Mouse (Mus musculus) monocyte, adult 5-6 weeks (primary cell): Measurements from ENCODE around the gene Nmb. TPM values are rescaled to one million over a fixed set of nuclear protein-coding genes. Genes with fewer than 3 reads are reported as not detected.

ENCODE experiments used
- ATAC-seq: fragments of 153-309, 156-312 bp; replicated peaks from 2 replicates; pipeline ENCODE4 v1.8.0; 2017; ENCODE audit warnings: mild to moderate bottlenecking; ENCODE audit not compliant: low TSS enrichment, insufficient number of reproducible peaks, severe bottlenecking, poor library complexity, low FRiP score
- total RNA-seq: library from RNA; stranded (forward); fragments of 200-1000, 200-491, 200-594 nt; gene quantifications from 3 replicates; pipeline ENCODE4 v1.2.3, GENCODE M21; 2017

Gene Nmb
- total RNA-seq, 1 experiment from 2014 or later: 7.3 TPM

DNA sequence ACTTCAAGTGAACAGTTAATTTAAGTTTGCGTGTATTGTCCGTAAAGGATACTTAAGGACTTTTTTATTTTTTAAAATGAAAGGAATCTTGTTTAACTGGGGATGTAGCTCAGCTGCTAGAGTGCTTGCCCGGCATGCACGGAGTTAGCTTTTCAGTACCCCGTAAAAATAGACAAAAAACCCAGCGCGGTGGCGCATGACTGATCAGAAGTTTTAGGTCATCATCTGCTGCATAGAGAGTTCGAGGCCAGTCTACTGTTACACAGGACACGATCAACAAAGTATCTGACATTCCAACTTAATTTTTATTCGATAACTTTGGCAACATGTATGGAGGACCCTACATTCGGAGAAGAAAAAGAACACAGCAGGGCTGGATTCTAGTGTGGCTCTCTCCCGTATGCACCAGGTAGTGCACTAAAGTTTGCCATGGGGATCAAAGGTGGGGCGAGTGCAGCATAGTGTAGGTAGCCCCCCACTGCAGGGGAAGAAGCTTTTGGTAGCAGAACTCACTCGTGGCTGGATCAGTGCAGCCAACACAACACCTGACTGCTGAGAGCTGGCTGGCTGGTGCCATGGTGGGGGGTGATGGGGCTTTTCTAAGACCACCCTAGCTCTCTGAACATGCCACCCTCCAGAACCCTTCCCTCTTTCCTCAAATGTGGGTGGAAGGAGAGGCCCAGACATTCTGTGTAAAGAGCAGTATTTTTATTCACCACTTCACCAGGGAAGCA, 3.2 kb downstream of the Nmb start:
- ATAC-seq: no peak

DNA sequence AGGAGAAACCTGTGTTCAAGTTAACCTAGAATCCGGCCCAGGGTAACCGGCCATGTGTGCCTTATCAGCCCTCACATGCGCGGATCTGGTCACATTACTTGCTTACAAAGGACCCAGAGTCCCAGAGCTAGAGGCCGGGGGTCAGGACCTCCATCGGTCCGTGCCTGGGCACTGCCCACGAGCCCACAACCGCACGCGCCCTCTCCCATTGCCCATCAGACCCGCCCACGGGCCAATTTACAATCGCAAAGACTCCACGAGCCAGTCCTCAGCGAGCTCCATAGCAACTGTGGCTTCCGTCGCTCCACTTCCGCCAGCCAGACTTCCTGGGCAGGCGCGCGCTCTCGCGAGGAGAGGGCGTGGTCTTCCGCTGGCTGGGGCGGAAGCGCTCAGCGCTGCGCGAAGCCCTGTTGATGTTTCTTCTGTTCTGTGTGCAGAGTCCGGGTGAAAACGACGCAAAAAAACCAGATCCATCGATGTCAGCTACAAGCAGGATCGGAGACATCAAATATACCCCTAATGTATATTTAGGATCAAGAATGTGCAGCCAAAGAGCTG, 3.9 kb downstream of the Nmb start, which contains the start of gene Wdr73:
TSS of gene Wdr73 (minus strand) at position 326 of the 558 bp plus-strand sequence.
- peak; percentile 94 for ATAC-seq

DNA sequence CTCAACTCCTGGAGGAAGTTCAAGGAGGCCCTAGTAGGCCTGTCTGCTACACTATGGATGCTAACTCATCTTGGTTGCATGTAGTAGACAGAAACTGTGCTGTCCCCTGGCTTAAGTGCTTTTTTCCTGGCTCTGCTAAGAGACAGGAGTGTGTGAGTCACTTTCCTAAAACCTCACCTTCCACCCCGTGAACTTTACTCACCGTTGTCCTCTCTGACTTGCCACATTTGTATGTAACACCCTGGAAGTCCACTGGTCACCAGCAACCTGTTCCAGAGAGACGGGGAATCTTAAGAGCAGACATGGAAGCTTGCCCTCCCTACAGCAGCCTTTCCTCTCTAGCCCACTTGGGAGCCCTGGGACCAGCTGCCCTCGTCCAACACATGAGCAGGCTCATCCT, 7.2 kb downstream of the Nmb start:
- no peak for ATAC-seq

DNA sequence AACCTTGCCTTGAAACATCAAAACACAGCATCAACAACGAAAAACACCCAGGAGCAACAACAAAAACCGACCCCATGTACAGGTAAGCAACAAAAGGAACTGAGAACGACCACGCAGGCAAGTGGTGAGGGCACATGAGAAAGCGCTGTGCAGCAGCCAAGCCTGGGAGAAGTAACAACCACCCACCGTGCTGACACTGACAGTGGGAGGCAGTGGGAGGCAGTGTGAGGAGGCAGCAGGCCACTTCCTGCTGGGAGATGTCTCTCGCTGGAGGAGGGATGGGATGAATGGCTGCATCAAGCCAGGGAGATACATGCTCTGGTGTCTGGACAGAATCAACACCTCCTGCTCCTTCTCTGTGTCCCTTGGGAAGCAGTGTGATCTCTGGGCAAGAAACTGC, 7.7 kb downstream of the Nmb start:
- no peak for ATAC-seq

DNA sequence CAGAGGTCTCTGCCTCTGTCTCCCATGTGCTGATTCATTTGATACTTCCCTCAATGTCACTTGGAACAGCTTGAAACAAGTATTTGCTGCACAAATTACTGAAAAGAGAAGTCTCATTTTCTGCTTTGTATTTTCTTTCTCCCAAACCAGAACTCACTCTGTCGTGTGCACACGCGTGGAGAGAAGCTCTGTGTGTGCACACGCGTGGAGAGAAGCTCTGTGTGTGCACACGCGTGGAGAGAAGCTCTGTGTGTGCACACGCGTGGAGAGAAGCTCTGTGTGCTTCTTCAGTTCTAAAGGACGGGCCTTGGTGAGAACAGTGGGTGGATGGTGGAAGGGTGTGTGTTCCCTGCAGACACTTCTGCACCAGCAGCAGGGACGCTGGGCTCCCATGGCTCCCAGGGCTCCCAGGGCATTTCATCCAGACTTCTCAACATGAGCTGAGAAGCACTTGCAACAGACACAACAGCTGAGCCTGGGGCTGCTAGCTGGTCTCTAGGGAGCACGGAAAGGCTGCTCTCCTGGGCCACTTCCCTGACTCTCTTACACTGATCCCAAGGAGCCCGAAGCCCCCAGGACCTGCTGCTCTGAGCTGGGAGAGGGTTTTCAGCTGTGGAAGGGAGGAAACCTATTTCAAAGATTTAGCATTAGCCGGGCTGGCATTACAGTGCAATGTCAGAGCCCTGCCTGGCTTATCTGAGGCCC, 9.9 kb downstream of the Nmb start:
- no peak for ATAC-seq

DNA sequence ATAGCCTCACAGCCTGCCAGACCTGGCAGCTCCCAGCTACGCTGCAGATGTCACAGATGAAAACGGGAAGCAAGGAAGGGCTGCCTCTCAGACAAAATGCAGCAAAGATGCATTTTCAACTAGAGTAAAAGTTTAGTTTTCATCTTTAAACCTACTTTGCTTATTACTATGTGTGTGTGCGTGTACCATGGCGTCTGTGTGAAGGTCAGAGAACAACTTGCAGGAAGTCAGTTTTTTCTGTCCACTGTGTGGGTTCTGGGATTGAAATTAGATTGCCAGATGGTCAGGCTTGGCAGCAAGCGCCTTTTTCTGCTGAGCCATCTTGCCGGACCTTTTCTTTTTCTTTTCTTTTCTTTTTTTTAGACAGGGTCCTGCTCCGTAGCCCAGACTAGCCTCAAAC, 10.7 kb downstream of the Nmb start:
- ATAC-seq: no peak

DNA sequence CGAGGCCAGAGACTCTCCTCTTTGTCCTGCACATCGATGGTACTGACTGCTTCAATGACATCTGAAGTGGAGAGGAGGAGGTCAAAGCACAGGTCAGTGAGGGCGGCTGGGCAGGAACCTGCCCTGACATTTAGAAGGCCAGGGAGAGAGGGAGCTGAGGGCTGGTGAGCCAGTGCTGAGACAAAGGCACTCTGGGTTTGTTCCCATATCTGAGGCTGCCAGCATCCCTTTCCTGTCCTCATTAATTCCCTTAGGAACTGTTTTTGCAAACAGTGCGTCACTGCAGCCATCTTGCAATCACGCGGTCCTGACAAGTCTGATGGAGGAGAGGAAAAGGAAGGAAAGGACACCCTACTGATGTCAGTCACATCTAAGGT, 11.1 kb downstream of the Nmb start:
- ATAC-seq: no peak

DNA sequence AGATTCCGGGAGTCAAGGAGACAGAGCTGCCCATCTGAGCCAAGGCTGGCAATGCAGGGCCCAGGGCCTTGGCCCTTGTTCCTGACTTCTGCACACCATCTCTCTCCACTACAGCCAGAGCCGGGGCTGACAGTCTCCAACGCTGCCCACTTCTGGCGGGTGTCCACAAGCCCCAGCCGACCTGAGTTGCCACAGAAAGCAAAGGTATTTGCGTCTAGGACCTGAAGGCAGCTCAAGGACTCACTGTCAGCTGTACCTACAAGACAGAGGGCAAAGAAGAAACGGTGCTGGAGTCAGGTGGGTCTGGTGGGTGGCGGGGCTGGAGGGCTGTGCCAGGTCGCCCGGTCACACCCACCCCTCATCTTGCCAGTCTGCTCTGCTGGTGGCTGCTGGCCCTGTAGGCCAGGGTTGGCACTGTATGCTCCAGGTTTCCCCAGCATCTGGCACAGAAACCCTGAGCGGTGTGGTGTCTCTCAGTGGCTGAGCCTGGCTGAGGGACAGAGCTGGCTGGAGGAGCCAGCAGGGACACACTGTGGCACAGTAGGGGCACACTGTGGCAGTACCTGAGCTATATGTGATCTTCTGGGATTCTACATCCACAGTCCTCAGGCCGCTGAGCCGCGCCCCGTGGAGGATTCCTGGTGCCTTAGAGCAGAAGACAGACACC, 11.7 kb downstream of the Nmb start:
- no peak for ATAC-seq

DNA sequence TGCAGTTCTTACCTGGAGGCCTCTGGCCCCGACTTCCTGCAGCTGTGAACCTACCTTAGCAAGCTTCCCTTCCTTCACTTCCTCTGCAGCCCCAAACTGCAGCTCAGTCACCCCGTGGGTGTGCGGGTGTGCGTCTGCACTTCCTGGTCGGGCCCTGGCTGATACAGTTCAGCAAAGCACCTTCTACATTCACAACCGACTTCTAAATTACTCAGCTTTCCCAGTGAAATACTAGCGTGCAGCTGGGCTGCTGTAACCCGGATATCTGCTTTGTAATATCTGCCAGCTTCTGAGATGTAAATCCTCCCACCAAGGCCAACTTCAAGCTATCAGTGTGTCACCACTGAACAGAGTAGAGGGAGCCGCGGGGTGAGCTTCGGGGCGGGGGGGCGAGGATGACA, 15.0 kb downstream of the Nmb start:
- ATAC-seq: no peak; the same call in 1 of the 2 replicates

DNA sequence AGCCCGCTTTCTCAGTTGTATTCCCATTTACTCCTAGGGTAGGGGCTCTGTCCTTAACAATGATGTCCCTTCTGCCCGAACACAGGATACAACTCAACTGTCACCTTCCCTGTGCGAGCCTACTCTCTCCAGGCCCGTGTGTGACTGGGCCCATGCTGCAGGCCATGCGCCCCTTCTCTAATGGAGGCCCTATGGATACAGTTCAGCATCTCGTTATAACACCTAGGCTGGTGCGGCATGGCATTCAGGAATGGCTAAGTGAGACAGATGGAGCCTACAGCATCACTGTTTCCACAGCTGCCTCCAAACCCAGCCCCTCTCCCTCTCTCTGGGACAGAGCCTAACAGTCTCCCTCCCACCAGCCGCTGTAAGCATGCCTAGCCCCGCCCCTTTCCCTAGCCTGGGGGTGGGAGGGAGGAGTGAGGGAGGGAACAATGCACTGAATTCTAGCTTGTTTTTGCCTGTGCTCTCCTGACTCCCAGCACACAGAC, 15.8 kb downstream of the Nmb start:
- ATAC-seq: 0 out of 2 replicates have a peak, but pooled peaks have one; percentile 10

DNA sequence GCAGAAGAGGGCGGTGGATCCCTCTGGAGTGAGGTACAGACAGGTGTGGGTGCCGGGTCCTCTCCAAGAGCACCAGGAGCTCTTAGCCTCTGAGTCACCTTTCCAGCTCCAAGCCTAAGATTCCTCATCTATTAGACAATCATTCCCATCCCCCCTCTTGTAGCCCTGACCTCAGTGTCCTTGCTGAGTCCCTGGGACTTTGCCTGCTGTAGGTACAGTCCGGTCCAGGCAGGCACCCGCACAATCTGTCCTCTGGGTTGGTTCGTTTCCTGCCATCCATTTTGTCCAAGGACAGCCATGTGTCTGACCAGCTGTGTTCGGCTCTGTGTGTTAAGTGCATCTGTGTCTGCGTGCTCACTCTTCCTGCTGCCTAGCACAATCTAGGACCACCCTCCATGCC, 16.3 kb downstream of the Nmb start:
- ATAC-seq: no peak

DNA sequence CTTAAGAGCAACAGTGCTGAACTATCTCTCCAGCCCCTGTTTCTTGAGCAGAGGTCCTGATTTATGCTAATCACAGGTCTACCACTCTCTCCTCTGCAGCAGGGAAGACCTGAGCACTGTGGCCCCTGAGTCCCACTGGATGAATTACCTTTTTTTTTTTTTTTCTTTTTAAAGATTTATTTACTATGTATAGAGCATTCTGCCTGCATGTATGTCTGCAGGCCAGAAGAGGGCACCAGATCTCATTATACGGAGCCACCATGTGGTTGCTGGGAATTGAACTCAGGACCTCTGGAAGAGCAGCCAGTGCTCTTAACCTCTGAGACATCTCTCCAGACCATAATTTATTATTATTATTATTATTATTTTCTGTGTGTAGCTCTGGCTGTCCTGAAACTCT, 19.2 kb downstream of the Nmb start:
- ATAC-seq: no peak

DNA sequence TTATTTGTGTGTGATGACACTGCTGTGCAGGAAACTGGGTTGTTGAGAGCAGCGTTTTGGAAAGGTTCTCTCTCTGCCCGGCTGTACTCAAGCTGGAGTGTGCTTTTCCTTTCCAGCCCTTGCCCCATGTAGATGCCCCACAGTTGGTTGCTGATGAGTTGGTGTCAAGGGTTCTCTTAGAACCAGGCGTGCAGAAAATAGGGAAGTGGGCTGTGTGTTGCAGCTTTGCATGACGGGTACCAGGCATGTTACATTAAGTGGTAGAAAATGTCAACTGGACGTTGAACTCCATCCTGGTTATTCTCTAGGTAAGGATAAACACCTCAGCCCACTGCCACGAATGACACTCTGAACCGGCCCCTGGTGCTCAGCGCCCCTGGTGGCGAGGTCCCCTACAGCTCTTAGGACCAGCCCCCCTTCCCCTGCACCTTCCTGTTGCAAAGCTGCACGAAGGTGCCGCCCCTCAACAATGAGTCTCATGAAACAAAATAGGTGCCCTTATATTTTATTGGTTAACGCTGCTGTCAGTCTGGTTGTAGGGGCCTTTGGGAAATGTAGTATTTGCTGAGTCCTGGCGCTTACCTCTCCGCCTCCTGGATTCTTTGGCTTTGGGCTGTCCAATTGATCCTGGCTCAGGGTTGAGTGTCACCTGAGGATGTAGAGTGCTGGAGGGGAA, 21.9 kb downstream of the Nmb start:
- ATAC-seq: peak; percentile 89

DNA sequence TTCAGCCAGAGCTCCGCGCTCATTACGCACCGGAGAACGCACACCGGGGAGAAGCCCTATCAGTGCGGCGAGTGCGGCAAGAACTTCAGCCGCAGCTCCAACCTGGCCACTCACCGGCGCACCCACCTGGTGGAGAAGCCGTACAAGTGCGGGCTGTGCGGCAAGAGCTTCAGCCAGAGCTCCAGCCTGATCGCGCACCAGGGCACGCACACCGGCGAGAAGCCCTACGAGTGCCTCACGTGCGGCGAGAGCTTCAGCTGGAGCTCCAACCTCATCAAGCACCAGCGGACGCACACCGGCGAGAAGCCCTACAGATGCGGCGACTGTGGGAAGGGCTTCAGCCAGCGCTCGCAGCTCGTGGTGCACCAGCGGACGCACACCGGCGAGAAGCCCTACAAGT, 29.1 kb downstream of the Nmb start:
- ATAC-seq: no peak

DNA sequence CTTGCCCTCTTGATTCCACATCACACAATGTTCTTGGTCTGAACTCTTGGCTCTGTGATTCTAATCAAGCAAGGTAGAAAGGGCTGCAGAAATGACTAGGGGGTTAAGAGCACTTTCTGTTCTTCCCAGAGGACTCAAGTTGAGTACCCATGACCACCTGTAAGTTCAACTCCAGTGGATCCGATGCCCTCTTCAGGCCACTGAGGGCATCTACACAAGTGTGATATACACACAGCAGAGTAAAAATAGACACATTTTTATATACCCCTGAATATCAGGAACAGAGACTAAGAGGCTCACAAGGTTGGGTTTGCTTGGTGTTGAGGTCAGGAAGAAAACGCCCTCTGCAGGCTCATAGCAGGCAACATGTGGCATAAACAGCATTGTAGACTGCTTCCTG, 31.2 kb downstream of the Nmb start:
- ATAC-seq: no peak

DNA sequence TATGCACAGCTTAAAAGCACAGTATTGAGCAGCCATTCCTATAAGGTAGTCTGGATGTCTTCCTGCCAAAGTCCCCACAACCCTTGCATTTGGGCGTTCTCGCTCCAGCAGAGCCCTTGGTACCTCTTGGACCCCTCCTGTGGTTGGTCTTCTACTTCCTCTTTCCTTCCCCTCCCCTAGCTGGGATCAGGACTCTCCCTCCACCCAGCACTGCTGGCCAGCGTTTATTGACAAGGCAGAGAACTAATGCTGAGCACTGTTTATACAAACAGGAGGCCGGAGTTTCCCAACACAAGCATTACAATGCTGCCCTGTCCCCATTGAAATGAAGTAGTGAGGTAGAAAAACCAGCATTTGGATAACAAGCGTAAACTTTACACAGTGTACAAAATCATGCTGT, 31.8 kb downstream of the Nmb start:
- no peak for ATAC-seq

DNA sequence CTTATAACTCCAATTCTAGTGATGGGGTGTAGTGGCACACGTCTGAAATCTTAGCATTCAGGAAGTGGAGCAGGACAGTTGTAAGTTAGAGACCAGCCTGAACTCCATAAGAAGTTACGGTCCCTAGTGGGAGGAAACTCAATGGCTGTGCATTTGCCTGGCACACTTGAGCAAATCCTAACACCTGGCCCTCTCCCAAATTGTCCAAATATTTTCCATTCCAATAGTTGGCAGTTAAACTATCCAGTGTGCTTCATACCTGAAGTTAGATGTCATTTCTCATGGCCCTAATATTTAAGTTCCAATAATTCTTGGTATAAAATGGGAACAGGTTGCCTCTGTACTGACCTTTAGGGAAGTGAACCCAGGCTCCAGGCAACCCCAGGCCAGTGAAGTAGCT, 36.2 kb downstream of the Nmb start:
- ATAC-seq: no peak

DNA sequence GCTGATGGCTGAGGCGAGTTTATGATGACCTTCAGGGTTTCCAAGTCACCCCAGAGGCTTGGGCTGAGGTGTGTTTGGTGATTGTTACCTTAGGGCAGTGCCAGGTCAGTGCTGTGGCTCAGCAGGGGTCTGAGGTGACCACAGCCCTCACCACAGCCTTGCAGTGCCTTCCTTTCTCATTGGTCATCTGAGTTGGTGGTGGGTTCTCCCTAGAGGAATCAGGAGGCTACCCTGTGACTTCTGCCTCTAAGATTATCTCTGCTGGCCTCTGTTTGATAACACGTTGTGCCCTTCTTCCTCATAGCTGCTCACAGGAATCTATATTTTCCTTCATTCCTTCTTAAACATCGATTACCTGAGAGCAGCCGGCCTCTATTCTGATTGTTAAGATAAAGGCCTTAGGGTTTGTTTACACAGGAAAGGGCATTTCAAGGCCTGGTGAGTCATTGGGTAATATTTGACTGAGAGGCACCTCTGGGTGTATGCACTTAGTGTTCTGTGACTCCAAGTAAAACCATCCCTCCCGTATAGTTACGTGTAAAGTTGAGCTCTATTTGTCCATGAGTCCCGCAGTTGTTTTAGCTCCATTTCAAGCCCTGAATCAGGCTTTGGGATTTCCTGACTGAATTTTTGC, 38.2 kb downstream of the Nmb start:
- no peak for ATAC-seq
